Mouse (Mus musculus): ENCODE measurements at regions not wholly inside any gene's neighbourhood (a gene's known extent, or its start where the extent isn't known, plus 50 kb on each side); places are given as distances from the start of the nearest gene placed in this dataset.
A peak's percentile ranks its signal among the peaks of the same experiment; 100 is the strongest.
"Not testable (repeated sequence)": the region's sequence is repeated elsewhere in the genome, so short reads cannot be mapped to it uniquely, and the experiment has no call there.

DNA sequence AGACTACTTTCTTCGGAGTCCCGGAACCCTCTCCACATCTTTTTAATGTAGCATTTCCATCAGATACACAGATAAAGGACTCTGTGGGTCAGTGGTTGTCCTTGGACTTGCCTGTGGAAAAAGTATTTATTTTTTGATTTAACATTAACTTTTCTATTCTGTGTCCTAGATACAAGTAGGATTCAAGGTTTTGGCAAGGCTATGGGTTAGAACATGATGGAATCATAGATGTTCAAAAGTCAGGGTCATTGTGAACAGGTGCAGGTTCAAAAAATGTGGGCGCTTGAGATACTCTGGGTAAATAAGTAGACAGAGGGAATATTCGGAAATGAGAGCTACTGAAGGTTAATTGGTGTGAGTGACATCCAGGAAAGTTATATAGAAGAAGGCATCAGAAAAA lies 347.7 kb downstream of the Cypt12 start:
- no peak for DNase-seq (ENCODE audit: low spot score in 2 of 2)

GRCm38 (mm10) chr3:18298699-18299098 lies 350.5 kb downstream of the Cypt12 start:
- DNase-seq (ENCODE audit: low spot score in 2 of 2) = no peak

DNA sequence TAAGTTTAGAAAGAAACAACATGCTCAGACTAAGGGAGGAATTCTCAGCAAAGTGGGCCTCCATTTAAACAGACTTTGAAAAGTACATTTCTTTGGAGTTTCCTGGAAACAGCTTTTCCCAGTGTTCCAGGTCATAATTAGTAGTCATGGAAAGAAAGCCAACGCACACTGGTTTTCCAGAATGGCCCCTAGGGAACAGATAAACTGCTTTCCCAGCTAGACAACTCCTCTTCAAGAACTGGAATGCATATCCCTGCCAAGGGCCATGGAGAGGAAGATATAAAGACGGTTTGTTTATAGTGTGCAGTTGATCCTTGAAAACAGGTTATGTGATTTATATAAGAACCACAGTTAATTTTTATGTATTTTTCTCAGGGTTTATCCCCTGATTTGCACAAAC lies 351.3 kb downstream of the Cypt12 start:
- DNase-seq (ENCODE audit: low spot score in 2 of 2) = no peak

DNA sequence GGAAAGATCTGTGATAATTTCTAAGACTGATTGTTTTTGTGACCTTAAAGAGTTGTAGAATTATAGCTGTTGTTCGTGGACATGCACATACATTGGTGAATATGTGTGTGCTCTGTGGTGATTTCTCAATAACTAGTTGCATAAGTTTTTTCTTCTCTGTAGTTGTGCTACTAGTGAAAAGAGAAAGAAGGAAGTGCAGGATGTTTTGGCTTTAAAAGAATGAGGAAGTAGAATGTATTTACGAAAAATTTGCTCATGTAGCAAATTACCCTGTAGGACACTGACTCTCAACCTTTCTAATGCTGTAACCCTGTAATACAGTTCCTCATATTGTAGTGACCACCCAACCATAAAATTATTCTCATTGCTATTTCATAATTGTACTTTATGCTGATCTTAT lies 371.2 kb downstream of the Cypt12 start:
- DNase-seq (ENCODE audit: low spot score in 2 of 2) = no peak

DNA sequence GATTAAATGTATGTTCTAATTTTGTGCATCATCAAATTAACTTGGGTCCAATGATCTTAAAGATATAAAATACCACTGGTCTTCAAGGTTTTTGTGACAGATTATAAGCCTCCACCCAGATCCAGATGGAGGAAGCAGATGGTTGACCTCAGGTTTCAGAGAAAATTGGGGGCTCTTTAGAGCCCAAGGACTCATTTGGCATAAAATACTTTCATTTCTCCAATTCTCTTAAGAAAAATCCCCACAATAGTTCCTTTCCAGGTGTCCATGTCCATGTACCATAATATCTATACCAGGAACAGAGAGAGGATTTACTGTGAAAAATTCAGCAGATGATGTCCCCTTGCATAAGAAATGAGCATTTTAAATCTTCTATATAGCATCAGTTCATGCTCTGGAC lies 385.0 kb downstream of the Cypt12 start:
- no peak for DNase-seq (ENCODE audit: low spot score in 2 of 2)

GRCm38 (mm10) chr3:18339189-18339588 lies 391.0 kb downstream of the Cypt12 start:
- no peak for DNase-seq (ENCODE audit: low spot score in 2 of 2)

DNA sequence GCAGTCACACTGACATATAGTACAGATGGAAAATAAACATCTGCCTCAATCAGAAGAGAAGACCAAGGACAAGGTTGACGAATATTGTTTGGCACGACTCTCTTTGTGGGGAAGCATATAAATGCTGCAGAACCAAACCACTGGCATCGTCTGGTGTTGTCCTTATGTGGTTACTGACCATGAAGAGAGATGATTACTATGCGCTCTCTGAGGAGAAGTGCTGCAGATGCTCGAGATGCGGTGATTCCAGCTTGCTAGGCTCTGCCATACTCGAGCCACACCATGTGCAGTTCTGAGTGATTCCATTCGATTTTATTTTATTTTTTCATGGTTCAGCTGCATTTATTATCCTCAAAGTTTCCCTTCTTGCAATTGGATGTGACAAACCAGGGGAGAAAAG lies 393.5 kb downstream of the Cypt12 start:
- DNase-seq (ENCODE audit: low spot score in 2 of 2) = no peak

GRCm38 (mm10) chr3:18378014-18379005 lies 430.1 kb downstream of the Cypt12 start:
- DNase-seq (ENCODE audit: low spot score in 2 of 2) = no peak

DNA sequence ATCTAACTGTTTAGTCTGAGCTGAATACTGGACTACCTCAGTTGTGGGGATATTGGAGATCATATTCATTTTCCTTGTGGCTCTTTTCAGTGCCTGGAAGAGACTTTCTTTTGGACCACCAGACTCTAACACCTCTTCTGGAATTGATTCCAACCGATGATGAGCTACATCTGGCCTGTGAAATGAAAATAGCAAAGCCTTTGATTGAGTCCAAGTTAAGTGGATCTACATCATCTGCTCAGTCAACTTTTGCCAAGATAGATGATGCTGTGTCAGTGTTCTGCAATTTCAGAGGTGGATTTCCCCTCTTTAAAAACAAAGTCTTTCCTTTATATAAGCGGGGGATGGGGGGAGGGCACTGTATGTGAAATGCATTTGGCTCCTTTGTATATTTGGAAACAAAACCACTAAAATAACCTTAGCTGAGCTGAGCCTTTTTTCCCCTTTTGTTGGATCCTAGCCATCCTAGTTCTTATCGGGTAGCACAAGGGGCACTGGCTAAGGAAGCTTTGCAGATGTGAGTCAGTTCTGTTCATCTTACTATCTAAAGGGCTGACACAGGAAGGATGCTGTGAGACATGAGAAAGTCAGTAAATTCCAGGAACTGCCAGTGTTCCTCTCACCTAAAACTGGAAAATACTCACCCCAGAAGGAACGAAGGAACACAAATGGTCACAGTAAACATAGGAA lies 473.8 kb downstream of the Cypt12 start:
- DNase-seq (ENCODE audit: low spot score in 2 of 2) = peak in 1 of 2 experiments; percentile 10

GRCm38 (mm10) chr3:18428908-18429307 lies 480.7 kb downstream of the Cypt12 start:
- DNase-seq (ENCODE audit: low spot score in 2 of 2) = no peak

- no peak for DNase-seq (ENCODE audit: low spot score in 2 of 2)
Observed at GRCm38 (mm10) chr3:18438845-18439244, 490.6 kb downstream of the Cypt12 start.

GRCm38 (mm10) chr3:18452197-18452933 lies 504.2 kb downstream of the Cypt12 start:
- DNase-seq (ENCODE audit: low spot score in 2 of 2) = no peak

DNA sequence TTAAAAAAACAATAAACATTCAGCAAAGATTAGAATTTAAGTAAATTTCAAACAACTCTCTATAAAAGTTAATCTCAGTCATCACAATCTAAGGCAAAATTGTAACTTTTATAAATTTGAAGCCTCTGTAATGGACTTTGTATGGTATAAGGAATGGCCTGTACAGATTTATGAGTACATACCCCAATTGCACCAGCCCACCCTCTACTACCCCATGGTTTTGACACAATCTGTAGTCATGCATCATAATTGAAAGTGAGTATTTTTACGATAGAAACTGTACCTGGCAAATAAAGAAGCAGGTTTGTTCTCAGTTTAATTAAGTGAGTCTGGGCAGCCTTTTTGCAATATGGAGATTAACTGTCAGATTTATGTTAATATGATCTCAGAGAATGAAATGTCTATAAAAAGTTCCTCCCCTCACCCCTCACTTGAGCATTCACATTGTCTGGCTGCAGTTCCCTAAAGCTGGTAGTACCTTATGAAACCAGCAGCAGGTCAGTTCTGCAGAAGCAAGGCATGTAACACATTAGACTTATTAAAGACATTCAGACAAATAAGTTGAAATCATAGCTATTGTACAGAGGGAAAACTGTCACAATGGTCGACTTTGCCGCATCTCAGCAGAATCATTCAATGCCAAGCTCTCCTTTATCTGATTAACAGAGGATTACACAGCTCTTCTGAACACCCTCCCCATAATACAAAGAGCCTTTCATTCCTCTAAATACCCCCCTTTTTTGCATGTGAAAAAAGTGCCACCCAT lies 505.2 kb downstream of the Cypt12 start:
- no peak for DNase-seq (ENCODE audit: low spot score in 2 of 2)

GRCm38 (mm10) chr3:18453986-18454291 lies 505.7 kb downstream of the Cypt12 start:
- DNase-seq (ENCODE audit: low spot score in 2 of 2) = no peak

GRCm38 (mm10) chr3:18454558-18455191 lies 506.5 kb downstream of the Cypt12 start:
- DNase-seq (ENCODE audit: low spot score in 2 of 2) = not testable (repeated sequence)

- peak; percentile 39 to 57 for DNase-seq (ENCODE audit: low spot score in 2 of 2)
Observed at GRCm38 (mm10) chr3:18456033-18456690, 508.0 kb downstream of the Cypt12 start.

- no peak for DNase-seq (ENCODE audit: low spot score in 2 of 2)
Observed at GRCm38 (mm10) chr3:18460267-18460666, 512.1 kb downstream of the Cypt12 start.

DNA sequence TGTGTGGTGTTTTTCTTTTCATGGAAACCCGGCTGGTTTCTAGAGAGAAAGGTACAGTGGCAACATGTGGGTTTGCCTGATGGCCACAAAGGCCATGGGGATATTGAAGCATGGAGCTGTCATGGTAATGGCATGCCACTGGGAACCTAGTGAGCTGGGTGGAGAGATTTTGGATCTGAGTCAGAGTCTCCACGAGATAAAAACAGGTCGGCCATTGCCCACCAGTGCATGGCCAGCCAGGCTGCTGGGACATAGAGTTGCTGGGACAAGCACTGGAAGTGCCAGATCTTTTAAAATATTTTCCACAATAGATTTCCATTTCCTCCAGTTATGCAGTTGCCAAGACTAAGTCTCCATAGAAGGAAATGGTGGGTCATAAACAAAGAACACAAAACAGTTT lies 523.6 kb downstream of the Cypt12 start:
- no peak for DNase-seq (ENCODE audit: low spot score in 2 of 2)

DNA sequence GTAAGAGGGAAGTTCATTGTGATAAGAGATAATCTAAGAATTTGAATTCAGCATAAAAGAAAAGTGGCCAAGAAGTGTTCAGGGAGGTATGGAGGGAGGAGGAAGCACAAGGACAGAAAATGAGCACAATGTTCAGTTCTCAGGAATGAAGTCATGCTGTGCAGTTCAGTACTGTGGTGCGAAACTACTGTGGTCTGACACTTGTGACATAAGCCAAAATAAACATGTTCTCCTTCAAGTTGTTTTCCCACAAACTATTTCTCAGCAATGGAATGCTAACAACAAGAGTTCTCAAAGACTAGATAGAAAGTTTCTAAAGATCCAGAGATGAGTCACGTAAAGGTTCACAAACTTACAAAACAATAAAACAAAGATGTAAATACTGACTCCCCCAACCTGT lies 531.3 kb downstream of the Cypt12 start:
- DNase-seq (ENCODE audit: low spot score in 2 of 2) = no peak

DNA sequence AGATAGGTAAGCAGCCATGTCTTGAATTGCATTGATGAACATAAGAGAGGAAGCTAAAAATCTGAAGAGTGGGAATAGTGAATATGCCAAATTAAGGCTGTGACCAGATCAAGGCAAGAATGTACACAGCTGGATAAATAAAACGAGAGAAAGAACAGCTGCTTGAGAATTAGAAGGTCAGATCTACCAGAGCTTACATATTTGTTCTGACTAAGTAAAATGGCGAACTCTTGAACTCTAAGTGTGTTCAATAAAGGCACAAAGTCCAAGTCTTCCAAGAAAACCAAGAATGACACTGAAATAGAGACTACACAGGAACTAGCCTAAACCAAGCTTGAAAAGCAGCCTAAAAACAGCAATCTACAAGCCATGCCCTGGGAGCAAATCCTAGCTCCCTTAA lies 533.8 kb downstream of the Cypt12 start:
- DNase-seq (ENCODE audit: low spot score in 2 of 2) = no peak

Data from layer of hippocampus, postnatal 10 days (tissue).